Mouse (Mus musculus): ENCODE data around the gene Pdss2.

The Pdss2 gene

GRCm38 (mm10) chr10:43375286-43375685, 154.0 kb downstream of the Pdss2 start:
- CTCF ChIA-PET = no interaction called here

- CTCF ChIA-PET = no interaction called here
These were observed 155.5 kb downstream of the Pdss2 start for GRCm38 (mm10) chr10:43376749-43377148.

GRCm38 (mm10) chr10:43378279-43378678, 157.0 kb downstream of the Pdss2 start:
- CTCF ChIA-PET = interaction anchor here (0.6 to 0.9 kb wide), 2 partner anchors 96 to 170 kb away, joined by 4 to 5 read pairs; no protein-coding TSS in a partner anchor

GRCm38 (mm10) chr10:43378732-43379644, 157.7 kb downstream of the Pdss2 start:
- CTCF ChIA-PET = interaction anchor here (0.6 kb wide), 1 partner anchor 95 kb away, joined by 4 read pairs; no protein-coding TSS in a partner anchor

- CTCF ChIA-PET = no interaction called here
These were observed 161.4 kb downstream of the Pdss2 start for GRCm38 (mm10) chr10:43382660-43383059.

- CTCF ChIA-PET = no interaction called here
These were observed 163.3 kb downstream of the Pdss2 start for GRCm38 (mm10) chr10:43384623-43385022.

GRCm38 (mm10) chr10:43392921-43393320, 171.6 kb downstream of the Pdss2 start:
- CTCF ChIA-PET = no interaction called here

GRCm38 (mm10) chr10:43393818-43394217, 172.5 kb downstream of the Pdss2 start:
- CTCF ChIA-PET = no interaction called here

- CTCF ChIA-PET = no interaction called here
These were observed 174.5 kb downstream of the Pdss2 start for GRCm38 (mm10) chr10:43395824-43396223.

GRCm38 (mm10) chr10:43399596-43400316, 178.5 kb downstream of the Pdss2 start:
- CTCF ChIA-PET = no interaction called here

GRCm38 (mm10) chr10:43406107-43406506, 184.8 kb downstream of the Pdss2 start:
- CTCF ChIA-PET = no interaction called here

GRCm38 (mm10) chr10:43406885-43407284, 185.6 kb downstream of the Pdss2 start:
- CTCF ChIA-PET = no interaction called here

GRCm38 (mm10) chr10:43409506-43410230, 188.4 kb downstream of the Pdss2 start:
- CTCF ChIA-PET = no interaction called here

- CTCF ChIA-PET = interaction anchor here (0.7 kb wide), 2 partner anchors 13 to 21 kb away, joined by 3 to 9 read pairs; no protein-coding TSS in a partner anchor
These were observed 189.9 kb downstream of the Pdss2 start for GRCm38 (mm10) chr10:43411164-43411563.

- CTCF ChIA-PET = no interaction called here
These were observed 196.1 kb downstream of the Pdss2 start for GRCm38 (mm10) chr10:43417346-43417745.

GRCm38 (mm10) chr10:43420660-43421413, 199.6 kb downstream of the Pdss2 start:
- CTCF ChIA-PET = no interaction called here

- CTCF ChIA-PET = no interaction called here
These were observed 200.9 kb downstream of the Pdss2 start for GRCm38 (mm10) chr10:43422061-43422770.

GRCm38 (mm10) chr10:43424545-43424944, 203.3 kb downstream of the Pdss2 start:
- CTCF ChIA-PET = no interaction called here

- CTCF ChIA-PET = no interaction called here
These were observed 209.3 kb downstream of the Pdss2 start for GRCm38 (mm10) chr10:43430606-43431005.

GRCm38 (mm10) chr10:43434326-43434725, 213.0 kb downstream of the Pdss2 start:
- CTCF ChIA-PET = no interaction called here

- CTCF ChIA-PET = no interaction called here
These were observed 214.5 kb downstream of the Pdss2 start for GRCm38 (mm10) chr10:43435757-43436156.
